Mouse (Mus musculus) activated CD4-positive, CD25-positive, alpha-beta regulatory T cell, adult 4 months (primary cell): Measurements from ENCODE around the gene Elfn2. TPM values are rescaled to one million over a fixed set of nuclear protein-coding genes. Genes with fewer than 3 reads are reported as not detected.

Source experiments
- polyA plus RNA-seq, 2 experiments: library from polyadenylated mRNA; unstranded; fragments of 100-300 nt; shearing (Covaris generic); gene quantifications; one replicate each; pipeline ENCODE4 v1.2.1; 2017

Elfn2 gene
- polyA plus RNA-seq, 2 experiments from 2014 or later: not detected

Other genes starting within 250 kb of the Elfn2 start
- 100 to 1,000 TPM; 489 to 584 TPM for gene Il2rb, start 223.5 kb downstream of the Elfn2 start, polyA plus RNA-seq
- 10 to 100 TPM; 15.5 to 15.9 TPM for gene C1qtnf6, start 187.4 kb downstream of the Elfn2 start, polyA plus RNA-seq
- not detected for gene Sstr3, start 174.1 kb downstream of the Elfn2 start, polyA plus RNA-seq
- gene Rac2, start 146.0 kb downstream of the Elfn2 start, polyA plus RNA-seq: 1,000 to 10,000 TPM; 3,019 to 4,069 TPM
- gene Cyth4, start 121.7 kb downstream of the Elfn2 start, polyA plus RNA-seq: 100 to 1,000 TPM; 197 to 261 TPM
- 10 to 100 TPM; 47.5 to 55.4 TPM for gene Mfng, start 54.7 kb upstream of the Elfn2 start, polyA plus RNA-seq
- not detected for gene Card10, start 84.3 kb upstream of the Elfn2 start, polyA plus RNA-seq
- gene Cdc42ep1, start 123.9 kb upstream of the Elfn2 start, polyA plus RNA-seq: not detected
- not detected for gene Lgals2, start 136.8 kb upstream of the Elfn2 start, polyA plus RNA-seq
- gene Gga1, start 158.4 kb upstream of the Elfn2 start, polyA plus RNA-seq: 10 to 100 TPM; 13.8 to 18.1 TPM
- not detected for gene Gm49510, start 180.9 kb upstream of the Elfn2 start, polyA plus RNA-seq
- 10 to 100 TPM; 43.8 to 75.5 TPM for gene Sh3bp1, start 181.0 kb upstream of the Elfn2 start, polyA plus RNA-seq
- gene Pdxp, start 195.1 kb upstream of the Elfn2 start, polyA plus RNA-seq: 1 to 10 TPM; 2.5 TPM
- gene Lgals1, start 208.0 kb upstream of the Elfn2 start, polyA plus RNA-seq: 1,000 to 10,000 TPM in 1 of 2 experiments, 100 to 1,000 TPM in 1; 804 to 1,171 TPM
- gene Nol12, start 216.2 kb upstream of the Elfn2 start, polyA plus RNA-seq: 10 to 100 TPM; 44.5 to 46.9 TPM
- 10 to 100 TPM; 18.6 to 30.9 TPM for gene Triobp, start 229.0 kb upstream of the Elfn2 start, polyA plus RNA-seq